Mouse (Mus musculus) lung, adult 2 months (tissue): ENCODE data around the gene Ssbp1.

Source experiments
- CTCF ChIP-seq: fragments of 200-500 bp; IDR thresholded peaks from 2 replicates; pipeline ENCODE4 v1.5.1; 2011; ENCODE audit warnings: mild to moderate bottlenecking, low read length, control low read depth; ENCODE audit not compliant: insufficient read depth
- POLR2A ChIP-seq: fragments of 200-500 bp; IDR thresholded peaks from 2 replicates; pipeline ENCODE4 v1.6.1; 2011; ENCODE audit warnings: low read depth, mild to moderate bottlenecking, control low read depth, low read length, borderline replicate concordance; ENCODE audit errors: extremely low read depth

DNA sequence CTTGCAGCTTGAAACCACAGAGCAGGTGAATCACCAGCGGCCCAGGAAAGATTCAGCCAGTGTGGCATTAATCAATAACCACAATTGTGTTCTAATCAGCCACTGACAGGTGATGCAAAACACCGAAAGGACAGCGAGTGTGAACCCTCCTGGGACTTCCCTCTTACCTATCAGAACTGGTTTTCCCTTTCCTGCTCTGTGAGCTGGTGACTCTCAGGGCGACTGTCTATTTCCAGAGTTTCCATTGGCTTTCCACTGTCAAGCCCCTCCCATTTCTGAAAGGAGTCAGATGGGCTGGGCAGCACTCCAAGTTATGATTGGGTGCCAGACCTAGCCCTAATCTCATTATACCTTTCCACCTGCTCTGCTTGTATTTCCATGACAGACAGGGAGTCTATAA is 39.8 kb upstream of the Ssbp1 start:
- TF ChIP-seq POLR2A (no peak), CTCF (no peak)
